Mouse (Mus musculus): Measurements from ENCODE around the gene Tmem120a. TPM values are rescaled to one million over a fixed set of nuclear protein-coding genes. Genes with fewer than 3 reads are reported as not detected.

Gene Tmem120a
- polyA plus RNA-seq, 1 experiment from 2014 or later: 38.6 TPM

- DNase-seq (no peak), ATAC-seq (ENCODE audit: insufficient read depth) (no peak)
- H3K36me3 ChIP-seq (ENCODE audit: insufficient read depth): no peaks in the 10 kb centered on the region
- H3K27ac ChIP-seq (ENCODE audit: low read depth): no peak overlapping the region
- H3K4me3 ChIP-seq (ENCODE audit: low read depth, low read length): 0 out of 2 replicates have a peak overlapping the region, but pooled peaks have one; percentile 81
- H3K4me1 ChIP-seq (ENCODE audit: insufficient read depth): peaks cover 5% of the 10 kb centered on the region; the same call in 1 of the 2 replicates
- 77% methylated on average over 5 of the region's 5 CpGs for WGBS
- H3K9ac ChIP-seq: no peak overlapping the region; the same call in 1 of the 2 replicates
- no peak for TF ChIP-seq CTCF (IDR thresholded peaks at IDR 0.05; ENCODE audit: low read depth)
- H3K27me3 ChIP-seq (ENCODE audit: insufficient read depth, low read length): no peaks in the 10 kb centered on the region
- no peaks in the 10 kb centered on the region for H3K9me3 ChIP-seq (ENCODE audit: low read depth, low read length)
- H3K4me2 ChIP-seq: peak overlapping the region; percentile 93
Observed at GRCm38 (mm10) chr5:135690401-135690800, 53.8 kb downstream of the Tmem120a start.

Small RNA genes lying within 50 kb of the gene (microRNA-seq; reads per million reads assigned to microRNA genes)
- gene Mir7034 (ENCODE audit: borderline number of aligned reads): not detected

Other genes starting within 250 kb of the Tmem120a start
- 48.8 and 49.4 TPM in 2 replicates for gene Hip1, start 199.3 kb downstream of the Tmem120a start, polyA plus RNA-seq (2014; fragmentation: Nextera tagmentation; extraction: Ambion mirVana)
- not detected in 2 replicates for gene Ccl26, start 180.9 kb downstream of the Tmem120a start, polyA plus RNA-seq (2014; fragmentation: Nextera tagmentation; extraction: Ambion mirVana)
- gene Ccl24, start 171.4 kb downstream of the Tmem120a start, polyA plus RNA-seq (2014; fragmentation: Nextera tagmentation; extraction: Ambion mirVana): 2.5 and 3.1 TPM in 2 replicates
- gene Rhbdd2, start 111.8 kb downstream of the Tmem120a start, polyA plus RNA-seq (2014; fragmentation: Nextera tagmentation; extraction: Ambion mirVana): 40.5 and 45.7 TPM in 2 replicates
- gene Por, start 74.4 kb downstream of the Tmem120a start, polyA plus RNA-seq (2014; fragmentation: Nextera tagmentation; extraction: Ambion mirVana): 51.5 and 52.7 TPM in 2 replicates
- gene Styxl1, start 33.9 kb upstream of the Tmem120a start, polyA plus RNA-seq (2014; fragmentation: Nextera tagmentation; extraction: Ambion mirVana): not detected in 2 replicates
- 464 and 470 TPM in 2 replicates for gene Mdh2, start 34.0 kb upstream of the Tmem120a start, polyA plus RNA-seq (2014; fragmentation: Nextera tagmentation; extraction: Ambion mirVana)
- 0.17 and 0.38 TPM in 2 replicates for gene Srrm3, start 62.4 kb upstream of the Tmem120a start, polyA plus RNA-seq (2014; fragmentation: Nextera tagmentation; extraction: Ambion mirVana)
- 62.8 and 68.1 TPM in 2 replicates for gene Hspb1, start 143.5 kb upstream of the Tmem120a start, polyA plus RNA-seq (2014; fragmentation: Nextera tagmentation; extraction: Ambion mirVana)
- 74.7 and 79.0 TPM in 2 replicates for gene Ywhag, start 190.2 kb upstream of the Tmem120a start, polyA plus RNA-seq (2014; fragmentation: Nextera tagmentation; extraction: Ambion mirVana)
- gene Ssc4d, start 230.1 kb upstream of the Tmem120a start, polyA plus RNA-seq (2014; fragmentation: Nextera tagmentation; extraction: Ambion mirVana): 3.2 and 3.8 TPM in 2 replicates
- not detected in 2 replicates for gene Zp3, start 235.7 kb upstream of the Tmem120a start, polyA plus RNA-seq (2014; fragmentation: Nextera tagmentation; extraction: Ambion mirVana)

All from lung, embryonic 14.5 days (tissue).